Mouse (Mus musculus) embryonic facial prominence, embryonic 14.5 days (tissue): ENCODE results near the gene Ubac2. TPM values are rescaled to one million over a fixed set of nuclear protein-coding genes. Genes with fewer than 3 reads are reported as not detected.

Source experiments
- ATAC-seq: fragments of 200-750 bp; cut with Nextera tagmentation; 2 replicates; pipeline ENCODE4 v1.8.0; 2017; ENCODE audit warnings: low read depth, moderate number of reproducible peaks, moderate TSS enrichment
- DNase-seq: peaks from one replicate; pipeline ENCODE4 v3.0.0-alpha.2; 2015; ENCODE audit warnings: low spot score
- H3K27ac ChIP-seq: fragments of 300-500 bp; sonication (generic); replicated peaks from 2 replicates; pipeline ENCODE4 v1.5.1; 2014; ENCODE audit warnings: low read depth, mild to moderate bottlenecking, low read length, moderate library complexity
- H3K27me3 ChIP-seq: fragments of 300-500 bp; sonication (generic); replicated peaks from 2 replicates; pipeline ENCODE4 v1.6.1; 2014; ENCODE audit warnings: low read length; ENCODE audit not compliant: control insufficient read depth, insufficient read depth
- H3K36me3 ChIP-seq: fragments of 300-500 bp; sonication (generic); 2 replicates; pipeline ENCODE4 v1.6.1; 2014; ENCODE audit warnings: low read length, mixed read lengths; ENCODE audit not compliant: control insufficient read depth, insufficient read depth
- H3K4me1 ChIP-seq: fragments of 300-500 bp; sonication (generic); 2 replicates; pipeline ENCODE4 v1.6.1; 2014; ENCODE audit warnings: antibody characterized with exemption, low read length; ENCODE audit not compliant: control insufficient read depth, insufficient read depth
- H3K4me2 ChIP-seq: fragments of 300-500 bp; sonication (generic); 2 replicates; pipeline ENCODE4 v1.6.1; 2014; ENCODE audit warnings: low read depth, mild to moderate bottlenecking, low read length, moderate library complexity, mixed read lengths
- H3K4me3 ChIP-seq: fragments of 300-500 bp; sonication (generic); 2 replicates; pipeline ENCODE4 v1.5.1; 2014; ENCODE audit warnings: low read depth, mild to moderate bottlenecking, low read length
- H3K9ac ChIP-seq: fragments of 300-500 bp; sonication (generic); 2 replicates; pipeline ENCODE4 v1.6.1; 2014; ENCODE audit warnings: low read depth, mild to moderate bottlenecking, low read length, moderate library complexity, mixed read lengths
- H3K9me3 ChIP-seq: fragments of 300-500 bp; sonication (generic); 2 replicates; pipeline ENCODE4 v1.6.1; 2016; ENCODE audit warnings: low read length; ENCODE audit not compliant: control insufficient read depth
- WGBS: fragments of 180-500 bp; shearing (Covaris S2); extraction: QIAGEN DNeasy Blood & Tissue Kit; methylation state at CpG from one replicate; pipeline ENCODE4 v1.1.7; 2014; 5-methylcytosine and 5-hydroxymethylcytosine counted together
- polyA plus RNA-seq: library from polyadenylated mRNA; unstranded; fragments of >200 nt; fragmentation: Nextera tagmentation; extraction: Ambion mirVana; gene quantifications from 2 replicates; pipeline ENCODE4 v1.2.1, GENCODE M21; 2014

Ubac2 gene
- polyA plus RNA-seq, 1 experiment from 2014 or later, result 60.1 TPM

- H3K4me1 ChIP-seq, result no peaks in the 10 kb centered on the region
- WGBS, result 100% methylated on average over 1 of the region's 1 CpGs
- ATAC-seq (no peak), DNase-seq (no peak)
- H3K27ac ChIP-seq, result no peak overlapping the region
- peaks cover 37% of the 10 kb centered on the region for H3K36me3 ChIP-seq
- no peak overlapping the region for H3K4me3 ChIP-seq
- no peak overlapping the region for H3K4me2 ChIP-seq
- H3K9ac ChIP-seq, result no peak overlapping the region
- H3K27me3 ChIP-seq, result no peaks in the 10 kb centered on the region
- no peaks in the 10 kb centered on the region for H3K9me3 ChIP-seq
Observed at GRCm38 (mm10) chr14:121995557-121995870, 117.1 kb downstream of the Ubac2 start.

GRCm38 (mm10) chr14:121996786-121997185 is 118.4 kb downstream of the Ubac2 start:
- Histone ChIP-seq H3K9ac (no peak overlapping the region), H3K36me3 (peaks cover 43% of the 10 kb centered on the region), H3K27ac (no peak overlapping the region), H3K27me3 (no peaks in the 10 kb centered on the region), H3K4me3 (no peak overlapping the region), H3K4me1 (no peaks in the 10 kb centered on the region), H3K9me3 (no peaks in the 10 kb centered on the region), H3K4me2 (no peak overlapping the region)
- DNase-seq, result peak; percentile 58
- ATAC-seq, result no peak; the same call in 1 of the 2 replicates
- WGBS, result 87% methylated on average over 8 of the region's 8 CpGs

- Histone ChIP-seq H3K27ac (no peak overlapping the region), H3K27me3 (no peaks in the 10 kb centered on the region), H3K9ac (no peak overlapping the region), H3K36me3 (peaks cover 38% of the 10 kb centered on the region), H3K4me3 (no peak overlapping the region), H3K4me2 (no peak overlapping the region), H3K9me3 (no peaks in the 10 kb centered on the region), H3K4me1 (no peaks in the 10 kb centered on the region)
- 70% methylated on average over 8 of the region's 8 CpGs for WGBS
- no peak for ATAC-seq
- peak; percentile 28 for DNase-seq
Observed at GRCm38 (mm10) chr14:121999455-121999854, 121.0 kb downstream of the Ubac2 start.

- H3K36me3 ChIP-seq, result peaks cover 28% of the 10 kb centered on the region
- no peak overlapping the region for H3K27ac ChIP-seq
- no peak overlapping the region for H3K9ac ChIP-seq
- ATAC-seq (no peak), DNase-seq (no peak)
- H3K27me3 ChIP-seq, result no peaks in the 10 kb centered on the region
- H3K4me3 ChIP-seq, result no peak overlapping the region
- 89% methylated on average over 17 of the region's 17 CpGs for WGBS
- no peak overlapping the region for H3K4me2 ChIP-seq
- H3K4me1 ChIP-seq, result no peaks in the 10 kb centered on the region
- no peaks in the 10 kb centered on the region for H3K9me3 ChIP-seq
Observed at GRCm38 (mm10) chr14:122000346-122001105, 122.1 kb downstream of the Ubac2 start.

- Histone ChIP-seq H3K27me3 (no peaks in the 10 kb centered on the region), H3K9ac (no peak overlapping the region), H3K36me3 (0 out of 2 replicates have a peak, but pooled peaks cover 13% of the 10 kb centered on the region), H3K4me2 (no peak overlapping the region), H3K27ac (no peak overlapping the region), H3K9me3 (no peaks in the 10 kb centered on the region), H3K4me1 (no peaks in the 10 kb centered on the region), H3K4me3 (no peak overlapping the region)
- DNase-seq, result no peak
- ATAC-seq, result no peak
- 93% methylated on average over 6 of the region's 7 CpGs for WGBS
Observed at GRCm38 (mm10) chr14:122002224-122002623, 123.8 kb downstream of the Ubac2 start.

GRCm38 (mm10) chr14:122003812-122004211 is 125.4 kb downstream of the Ubac2 start:
- no peak for DNase-seq
- no peak overlapping the region for H3K4me2 ChIP-seq

GRCm38 (mm10) chr14:122008261-122008660 is 129.8 kb downstream of the Ubac2 start:
- no peaks in the 10 kb centered on the region for H3K4me1 ChIP-seq
- H3K9me3 ChIP-seq, result no peaks in the 10 kb centered on the region
- H3K4me2 ChIP-seq, result no peak overlapping the region
- ATAC-seq (no peak), DNase-seq (no peak)
- H3K4me3 ChIP-seq, result no peak overlapping the region
- WGBS, result 89% methylated on average over 4 of the region's 4 CpGs
- no peak overlapping the region for H3K9ac ChIP-seq
- no peaks in the 10 kb centered on the region for H3K27me3 ChIP-seq
- H3K36me3 ChIP-seq, result peaks cover 36% of the 10 kb centered on the region; the same call in 1 of the 2 replicates
- no peak overlapping the region for H3K27ac ChIP-seq

More at GRCm38 (mm10) chr14:122003812-122004211, 125.4 kb downstream of the Ubac2 start:
- no peak overlapping the region for H3K27ac ChIP-seq
- H3K9ac ChIP-seq, result no peak overlapping the region
- H3K27me3 ChIP-seq, result no peaks in the 10 kb centered on the region
- no peak overlapping the region for H3K4me3 ChIP-seq
- H3K36me3 ChIP-seq, result peaks cover 15% of the 10 kb centered on the region; the same call in 1 of the 2 replicates
- H3K4me1 ChIP-seq, result no peaks in the 10 kb centered on the region
- H3K9me3 ChIP-seq, result no peaks in the 10 kb centered on the region
- ATAC-seq, result no peak

GRCm38 (mm10) chr14:122009502-122009901 is 131.1 kb downstream of the Ubac2 start:
- no peak for DNase-seq
- Histone ChIP-seq H3K36me3 (peaks cover 37% of the 10 kb centered on the region; the same call in 1 of the 2 replicates), H3K9ac (no peak overlapping the region), H3K9me3 (no peaks in the 10 kb centered on the region), H3K27me3 (no peaks in the 10 kb centered on the region), H3K4me1 (no peaks in the 10 kb centered on the region), H3K4me2 (no peak overlapping the region), H3K27ac (no peak overlapping the region), H3K4me3 (no peak overlapping the region)
- ATAC-seq, result no peak
- WGBS, result 93% methylated on average over 13 of the region's 13 CpGs

GRCm38 (mm10) chr14:122010301-122010700 is 131.9 kb downstream of the Ubac2 start:
- Histone ChIP-seq H3K27ac (no peak overlapping the region), H3K9ac (no peak overlapping the region), H3K4me3 (no peak overlapping the region), H3K9me3 (no peaks in the 10 kb centered on the region), H3K4me2 (no peak overlapping the region), H3K36me3 (peaks cover 40% of the 10 kb centered on the region; the same call in 1 of the 2 replicates), H3K4me1 (no peaks in the 10 kb centered on the region), H3K27me3 (no peaks in the 10 kb centered on the region)
- DNase-seq (peak; percentile 30), ATAC-seq (no peak)
- WGBS, result 79% methylated on average over 7 of the region's 7 CpGs
